Mouse (Mus musculus): ENCODE measurements around the gene Ptpn14.
A peak's percentile ranks its signal among the peaks of the same experiment; 100 is the strongest.

Ptpn14 gene

DNA sequence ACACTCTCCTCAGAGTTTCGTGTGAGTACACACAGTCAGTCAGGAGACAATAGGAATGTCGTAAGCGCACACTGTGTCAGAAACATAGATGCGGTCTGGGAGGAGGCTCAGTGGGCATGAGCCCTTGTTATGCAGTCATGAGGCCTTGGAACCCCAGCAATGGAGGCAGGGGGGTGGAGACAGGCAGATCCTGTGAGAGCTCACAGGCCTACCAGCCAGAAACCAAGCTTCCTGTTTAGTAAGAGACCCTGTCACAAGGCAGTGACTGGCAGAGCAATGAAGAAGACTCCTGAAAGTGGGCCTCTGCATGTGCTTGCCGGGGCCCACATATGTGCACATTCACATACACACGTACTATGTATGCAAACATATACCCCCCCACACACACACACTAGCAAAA, 79.9 kb downstream of the Ptpn14 start:
- DNase-seq (ENCODE audit: low spot score in 2 of 2), result no peak

DNA sequence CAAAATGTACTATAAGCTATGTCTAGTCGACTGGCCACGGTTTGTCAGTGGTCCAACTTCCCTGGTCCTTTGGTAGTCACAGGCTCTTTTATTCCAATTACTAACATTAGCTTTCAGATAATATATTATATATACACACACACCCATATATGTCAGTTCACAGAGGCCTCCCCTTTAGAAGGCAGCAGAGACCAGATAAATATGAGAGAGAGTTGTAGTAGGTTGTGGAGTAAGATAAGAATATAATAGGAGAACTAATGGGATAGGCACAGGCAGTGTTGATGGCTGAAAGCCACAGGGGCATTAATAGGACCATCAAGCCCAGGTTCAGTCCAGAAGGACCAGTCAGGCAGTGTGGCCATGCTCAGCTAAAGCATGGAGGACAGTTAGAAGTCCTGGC, 80.4 kb downstream of the Ptpn14 start:
- DNase-seq (ENCODE audit: low spot score in 2 of 2), result no peak

DNA sequence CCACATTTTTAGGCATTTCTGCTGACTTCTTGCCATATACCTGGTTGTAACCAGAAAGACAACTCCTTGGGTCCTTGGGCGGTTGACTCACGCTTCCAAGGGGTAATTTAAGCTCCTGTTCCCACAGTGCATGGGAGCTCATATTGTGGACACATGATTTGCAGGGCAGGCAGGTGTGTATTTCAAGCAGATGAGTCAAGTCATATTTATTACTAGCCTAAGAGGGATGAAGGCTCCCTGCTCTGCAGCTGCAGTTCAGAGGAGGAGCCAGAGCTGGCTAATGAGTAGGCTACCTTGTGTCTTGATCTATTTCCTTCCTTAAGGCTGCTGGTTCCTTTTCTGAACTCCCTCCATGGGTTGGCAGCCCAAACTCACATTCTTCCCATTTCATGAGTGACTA, 83.7 kb downstream of the Ptpn14 start:
- no peak for DNase-seq (ENCODE audit: low spot score in 2 of 2)

DNA sequence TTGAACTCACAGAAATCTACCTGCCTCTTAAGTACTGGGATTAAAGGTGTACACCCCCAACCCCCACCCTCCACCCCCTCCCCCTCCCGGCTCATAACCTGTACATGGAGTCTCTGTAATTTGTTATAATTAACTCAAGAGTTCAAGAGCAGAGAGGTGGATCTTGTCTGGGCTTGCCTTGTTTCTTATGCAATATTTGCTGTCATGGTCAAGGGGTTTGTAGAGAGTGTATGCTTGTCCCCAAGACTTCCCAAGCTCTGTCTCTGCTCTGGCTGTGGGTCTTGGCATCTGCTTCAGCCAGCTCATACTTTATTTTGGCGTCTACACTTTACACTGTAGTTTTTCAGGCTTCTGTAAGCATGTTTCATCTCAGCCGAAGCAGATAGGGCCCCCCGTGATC, 86.3 kb downstream of the Ptpn14 start:
- no peak for DNase-seq (ENCODE audit: low spot score in 2 of 2)

DNA sequence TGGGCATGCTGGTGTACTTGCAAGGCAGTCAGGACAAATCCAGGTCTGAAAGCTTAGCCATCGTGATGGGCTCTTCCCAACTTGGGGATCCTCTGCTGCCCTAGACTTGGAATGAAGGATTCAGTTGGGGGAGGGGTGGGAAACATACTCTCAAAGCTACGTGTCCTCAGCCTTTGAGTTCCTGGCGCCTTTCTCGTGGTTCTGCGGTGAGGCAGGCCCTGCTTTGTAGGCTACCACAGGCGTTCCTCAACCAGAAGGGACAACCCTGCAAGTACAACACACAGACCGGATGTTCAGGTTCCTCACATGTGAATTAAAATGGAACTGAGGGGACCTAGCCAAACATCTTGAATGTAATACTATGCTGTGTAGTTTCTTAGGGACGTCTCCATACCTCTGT, 89.0 kb downstream of the Ptpn14 start:
- DNase-seq (ENCODE audit: low spot score in 2 of 2), result no peak

DNA sequence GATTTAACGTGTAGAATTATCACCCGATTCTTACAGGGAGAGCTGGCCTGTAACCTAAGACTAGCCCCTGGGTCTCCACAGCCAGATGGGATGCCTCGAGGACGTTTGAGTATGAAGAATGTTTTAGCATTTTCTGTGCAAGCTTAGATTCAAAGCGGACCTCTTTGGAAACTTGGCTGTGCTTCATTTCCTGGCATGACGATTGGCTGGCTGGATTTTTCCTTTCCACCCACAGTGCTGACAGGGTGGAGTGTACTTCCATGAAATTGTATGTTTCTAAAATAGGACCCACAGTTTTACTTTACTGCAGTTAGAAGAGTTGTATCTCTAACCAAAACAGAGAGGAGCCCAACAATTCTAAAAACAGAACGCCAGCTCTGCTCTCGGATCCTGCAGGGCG, 89.7 kb downstream of the Ptpn14 start:
- peak; percentile 74 to 85 for DNase-seq (ENCODE audit: low spot score in 2 of 2)

DNA sequence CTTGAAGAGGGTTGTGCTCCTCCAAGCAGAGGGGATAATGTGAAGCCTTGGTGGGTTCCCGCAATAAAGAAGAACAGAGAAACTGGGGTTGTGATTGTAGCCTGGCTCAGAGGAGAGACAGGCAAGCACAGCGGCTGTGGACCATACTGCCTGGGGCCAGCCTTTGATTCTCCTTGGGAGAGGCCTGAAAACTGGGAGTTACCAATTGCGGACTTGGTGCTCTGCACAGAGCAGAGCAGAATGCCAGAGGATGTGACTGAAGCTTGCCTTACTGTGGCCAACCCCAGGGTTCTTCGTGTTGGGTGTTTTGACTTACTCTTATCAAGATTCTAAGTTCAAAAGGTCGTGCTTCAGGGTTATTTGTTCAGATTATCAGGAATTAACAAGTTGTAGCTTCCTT, 92.0 kb downstream of the Ptpn14 start:
- DNase-seq (ENCODE audit: low spot score in 2 of 2), result no peak

DNA sequence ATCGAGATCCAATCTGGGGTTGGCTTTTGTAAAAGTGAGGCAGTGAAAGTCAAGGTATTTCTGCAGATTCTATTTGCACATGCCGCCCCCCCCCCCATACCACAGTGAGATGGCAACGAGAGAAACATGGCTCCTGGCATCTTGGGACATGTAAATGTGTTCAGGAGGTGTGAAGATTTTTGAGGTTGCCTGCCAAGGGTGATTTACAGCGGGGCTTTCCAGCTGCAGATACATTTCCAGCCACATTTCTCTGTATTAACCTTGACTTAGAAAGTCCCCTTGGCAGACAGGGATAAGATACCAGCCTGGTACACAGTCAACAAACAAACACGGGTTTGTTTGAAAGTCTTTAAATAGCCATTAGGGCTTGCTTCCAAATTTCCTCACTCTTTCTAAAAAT, 96.4 kb downstream of the Ptpn14 start:
- DNase-seq (ENCODE audit: low spot score in 2 of 2), result no peak

DNA sequence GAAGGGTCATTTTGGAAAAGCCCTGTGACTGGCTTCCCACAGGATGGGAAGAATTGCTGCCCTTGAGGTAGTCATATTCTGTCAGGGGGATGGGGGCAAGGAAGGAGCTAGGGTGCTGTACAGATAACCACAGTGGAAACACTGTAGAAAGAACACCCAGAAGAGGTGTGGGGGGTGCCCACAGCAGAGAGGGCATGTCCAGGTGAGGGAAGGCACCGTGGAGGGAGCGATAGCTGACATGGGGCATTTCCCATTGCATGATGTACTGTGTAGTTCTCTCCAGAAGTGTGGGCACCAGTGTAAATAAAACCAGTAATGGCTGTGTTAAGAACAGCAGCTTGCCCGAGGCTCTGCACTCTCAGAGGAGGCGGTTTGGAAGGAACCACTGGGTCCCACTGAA, 102.3 kb downstream of the Ptpn14 start:
- no peak for DNase-seq (ENCODE audit: low spot score in 2 of 2)

DNA sequence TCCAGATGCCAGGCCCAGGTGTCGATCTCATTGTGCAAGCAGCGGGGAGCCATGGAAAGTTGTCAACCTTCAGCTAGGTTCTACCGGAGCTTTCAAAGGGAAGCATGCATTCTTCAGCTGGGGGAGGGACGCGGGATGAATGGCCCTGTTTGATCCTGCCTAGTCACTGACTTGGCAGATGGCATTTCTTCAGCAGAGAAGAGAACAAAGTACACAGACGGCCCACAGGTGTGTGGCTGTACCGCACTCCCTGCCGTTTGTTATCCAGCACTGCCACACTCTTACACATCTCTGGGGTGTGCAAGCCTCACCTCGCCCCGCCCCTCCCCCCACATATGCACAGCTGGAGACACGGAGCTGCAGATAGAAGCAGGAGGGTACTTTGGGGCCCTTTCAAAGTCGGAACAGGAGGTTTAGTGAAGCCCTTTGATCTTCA, 102.7 kb downstream of the Ptpn14 start:
- no peak for DNase-seq (ENCODE audit: low spot score in 2 of 2)

DNA sequence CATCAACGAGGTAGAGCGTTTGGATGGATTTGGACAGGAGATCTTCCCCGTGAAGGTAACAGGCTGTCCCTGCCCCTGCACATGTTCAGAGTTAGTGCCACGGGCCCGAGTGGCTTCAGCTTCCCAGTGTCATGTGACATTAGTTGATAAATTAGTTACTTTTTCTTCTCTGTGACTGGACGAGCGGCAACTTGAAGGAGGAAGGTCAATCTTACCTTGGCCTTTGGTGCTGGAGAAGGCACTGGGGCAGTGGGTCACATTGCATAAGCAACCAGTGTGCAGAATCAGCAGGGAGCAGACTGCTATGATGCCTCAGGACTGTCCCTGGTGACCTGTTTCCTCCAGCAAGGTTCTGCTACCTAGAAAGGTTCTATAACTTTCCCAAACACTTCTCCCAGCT, 105.3 kb downstream of the Ptpn14 start:
- no peak for DNase-seq (ENCODE audit: low spot score in 2 of 2)

DNA sequence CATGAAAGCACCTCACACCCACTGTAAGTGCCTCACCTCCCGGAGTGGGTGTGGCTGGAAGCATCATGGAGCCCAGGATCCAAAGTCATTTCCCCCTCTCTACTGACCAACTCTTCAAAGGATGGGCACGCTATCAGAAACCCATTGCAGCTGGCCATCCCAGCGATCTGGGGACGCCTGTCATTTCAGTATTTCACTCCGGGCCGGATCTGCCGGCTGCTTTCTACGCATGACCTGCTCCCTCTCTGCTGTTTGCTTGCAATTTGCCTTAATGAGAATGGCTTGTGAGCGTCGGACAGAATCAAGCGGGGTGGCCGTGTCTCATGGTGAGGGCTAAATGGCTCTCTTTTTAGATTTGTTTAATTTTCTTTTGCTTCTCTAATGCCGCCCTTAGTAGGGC, 106.1 kb downstream of the Ptpn14 start:
- DNase-seq (ENCODE audit: low spot score in 2 of 2), result no peak

DNA sequence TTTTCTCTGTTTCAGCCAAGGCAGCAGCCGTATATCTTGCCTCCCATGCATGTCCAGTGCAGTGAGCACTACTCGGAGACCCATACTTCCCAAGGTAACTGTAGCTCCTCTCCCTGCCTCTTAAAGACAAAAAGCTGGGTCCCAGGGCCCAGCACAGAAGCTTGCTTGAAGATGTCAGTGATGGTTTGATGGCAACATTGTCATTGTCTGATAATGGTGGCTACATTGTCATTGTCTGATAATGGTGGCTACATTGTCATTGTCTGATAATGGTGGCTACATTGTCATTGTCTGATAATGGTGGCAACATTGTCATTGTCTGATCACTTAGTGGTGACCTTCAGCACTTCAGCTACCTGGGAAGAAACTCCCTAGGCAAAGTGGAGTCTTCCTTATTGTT, 118.3 kb downstream of the Ptpn14 start:
- DNase-seq (ENCODE audit: low spot score in 2 of 2), result no peak

DNA sequence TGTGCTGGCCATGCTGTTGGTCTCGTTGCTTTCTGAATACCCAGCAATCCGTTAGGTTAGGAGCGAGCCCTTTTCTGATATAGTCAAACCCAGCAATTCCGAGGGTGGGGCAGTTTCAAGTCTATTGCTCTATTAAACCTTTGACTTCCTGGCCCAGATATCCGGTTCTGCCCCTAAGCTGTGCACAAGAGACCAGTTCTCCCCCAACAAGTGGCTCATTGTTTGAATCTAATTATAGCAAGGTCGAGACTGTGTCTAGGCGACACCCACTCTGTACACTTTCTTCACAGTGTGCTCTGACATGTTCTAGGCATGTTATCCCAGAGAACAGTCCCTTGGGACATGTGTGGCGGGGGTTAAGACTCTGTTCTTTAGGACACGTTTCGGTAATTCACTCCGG, 121.5 kb downstream of the Ptpn14 start:
- no peak for DNase-seq (ENCODE audit: low spot score in 2 of 2)

DNA sequence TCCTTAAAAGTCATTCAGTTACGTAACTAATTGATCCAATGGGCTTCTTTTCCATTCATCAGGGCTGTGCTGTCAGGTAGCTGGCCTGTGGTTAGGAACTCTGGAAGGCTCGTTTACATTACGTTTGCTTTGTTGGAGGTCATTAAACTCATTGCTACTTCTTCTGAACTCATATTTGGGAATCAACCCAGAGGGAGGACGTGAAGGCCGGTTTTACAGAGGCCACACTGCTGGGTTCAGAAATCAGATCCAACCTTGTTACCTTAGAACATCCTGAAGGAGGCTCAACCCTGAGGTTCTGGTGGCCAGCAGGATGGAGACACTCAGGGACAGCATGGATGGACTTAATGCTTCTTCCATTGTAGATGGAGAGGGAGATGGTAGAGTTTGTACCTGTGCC, 124.0 kb downstream of the Ptpn14 start:
- no peak for DNase-seq (ENCODE audit: low spot score in 2 of 2)

DNA sequence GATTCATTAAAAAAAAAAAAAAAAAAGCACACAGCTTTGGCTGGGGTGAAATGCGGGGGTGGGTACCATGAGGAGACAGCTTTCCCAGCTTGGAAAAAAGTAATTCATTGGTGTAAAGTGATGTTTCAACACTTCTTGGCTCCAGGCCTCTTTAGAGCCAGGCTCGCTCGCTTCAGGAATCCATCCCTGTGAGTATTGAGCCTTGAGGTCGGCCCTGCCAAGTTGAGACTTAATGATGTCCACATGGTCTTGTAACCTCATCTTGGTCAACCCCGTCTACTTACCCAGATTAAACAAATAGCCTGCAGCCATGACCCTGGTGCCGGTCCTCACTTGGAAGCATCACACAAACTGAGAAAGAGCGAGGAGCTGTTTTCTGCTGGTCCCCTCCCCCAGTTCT, 124.4 kb downstream of the Ptpn14 start:
- no peak for DNase-seq (ENCODE audit: low spot score in 2 of 2)

DNA sequence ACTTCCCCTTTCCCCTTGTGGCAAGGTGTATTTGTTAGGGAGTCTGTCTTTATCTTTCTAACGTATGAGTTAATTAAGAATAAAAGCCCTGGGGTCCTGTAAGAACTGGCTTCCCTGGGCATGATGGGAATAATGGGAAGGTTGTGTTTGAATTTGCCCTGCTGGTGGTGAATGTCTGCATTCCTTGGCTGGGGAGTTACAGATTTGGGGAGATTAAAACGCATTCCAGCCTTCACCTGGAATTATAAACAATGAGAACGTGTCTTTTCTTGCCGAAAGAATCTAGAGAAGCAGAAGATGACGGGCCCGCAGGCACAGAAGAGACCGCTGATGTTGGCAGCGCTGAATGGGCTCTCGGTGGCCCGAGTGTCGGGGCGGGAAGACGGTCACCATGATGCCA, 126.6 kb downstream of the Ptpn14 start:
- no peak for DNase-seq (ENCODE audit: low spot score in 2 of 2)

DNA sequence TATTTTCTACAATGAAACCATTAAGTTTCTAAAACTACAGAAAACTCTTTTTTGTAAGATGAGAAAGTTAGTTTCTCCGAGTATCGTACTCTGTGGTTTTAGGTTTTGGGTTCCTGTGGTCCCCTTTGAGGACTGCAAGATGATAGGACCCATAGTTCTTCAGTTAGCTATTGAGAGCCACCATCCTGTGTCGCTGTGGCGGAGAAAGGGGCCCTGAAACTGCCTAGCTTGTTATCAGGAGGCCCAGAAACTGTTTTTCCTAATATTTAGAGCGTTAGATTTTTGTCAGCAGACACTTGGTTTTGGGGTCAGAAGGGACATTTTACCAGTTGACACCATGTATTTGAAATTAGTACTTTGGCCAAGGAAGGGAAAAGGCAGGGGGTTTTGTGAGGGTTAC, 127.7 kb downstream of the Ptpn14 start:
- no peak for DNase-seq (ENCODE audit: low spot score in 2 of 2)

DNA sequence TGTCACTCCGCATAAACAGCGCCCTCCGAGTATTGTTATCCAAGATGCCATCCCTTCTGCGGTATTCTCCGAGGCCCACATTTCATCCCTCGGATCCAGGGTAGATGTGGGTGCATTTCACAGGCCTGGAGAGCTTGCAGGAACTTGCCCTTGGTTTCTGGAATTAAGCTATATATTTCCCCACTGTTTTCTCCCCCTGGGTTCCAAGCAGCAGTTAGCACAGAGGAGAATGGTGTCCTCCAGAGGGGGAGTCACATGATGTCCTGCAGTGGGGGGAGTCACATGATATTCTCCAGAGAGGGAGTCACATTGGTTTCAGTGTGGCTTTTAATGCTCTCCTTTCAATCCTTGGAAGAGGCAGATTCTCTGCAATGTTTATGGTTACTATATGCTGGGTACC, 130.3 kb downstream of the Ptpn14 start:
- DNase-seq (ENCODE audit: low spot score in 2 of 2), result no peak

DNA sequence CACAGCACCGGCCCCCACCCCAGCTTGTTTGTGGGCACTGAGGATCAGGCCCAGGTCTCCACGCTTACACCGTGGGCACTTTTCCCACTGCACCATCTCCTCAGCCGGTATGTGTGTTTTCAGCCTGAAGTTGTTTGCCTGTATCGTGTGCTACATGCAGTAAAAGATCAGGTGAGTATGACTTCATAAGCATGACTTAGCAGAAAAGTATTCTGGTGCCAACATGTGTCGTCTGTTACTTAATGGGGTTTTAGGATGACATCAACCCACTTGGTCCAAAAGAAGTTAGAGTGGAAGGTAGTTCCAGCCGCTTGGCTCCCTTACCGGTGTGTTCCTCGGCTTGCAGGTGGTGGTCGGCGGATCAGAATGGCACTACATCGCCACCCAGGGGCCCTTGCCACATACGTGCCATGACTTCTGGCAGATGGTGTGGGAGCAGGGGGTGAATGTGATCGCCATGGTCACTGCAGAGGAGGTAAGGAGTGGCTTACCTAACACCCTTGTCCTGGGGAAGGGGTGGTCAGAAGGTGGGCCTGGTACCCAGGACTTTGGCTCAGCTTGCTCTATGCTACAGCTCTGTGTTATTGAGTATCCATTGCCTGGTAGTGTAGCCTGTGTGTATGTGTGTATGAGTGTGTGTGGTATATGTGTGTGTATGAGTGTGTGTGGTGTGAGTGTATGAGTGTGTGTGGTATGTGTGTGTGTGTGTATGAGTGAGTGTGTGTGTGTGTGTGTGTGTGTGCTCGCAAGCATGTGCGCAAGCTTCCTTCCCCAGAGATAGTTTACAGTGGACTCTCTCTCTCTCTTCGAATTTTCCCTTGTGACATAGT, 132.3 kb downstream of the Ptpn14 start:
- no peak for DNase-seq (ENCODE audit: low spot score in 2 of 2)

DNA sequence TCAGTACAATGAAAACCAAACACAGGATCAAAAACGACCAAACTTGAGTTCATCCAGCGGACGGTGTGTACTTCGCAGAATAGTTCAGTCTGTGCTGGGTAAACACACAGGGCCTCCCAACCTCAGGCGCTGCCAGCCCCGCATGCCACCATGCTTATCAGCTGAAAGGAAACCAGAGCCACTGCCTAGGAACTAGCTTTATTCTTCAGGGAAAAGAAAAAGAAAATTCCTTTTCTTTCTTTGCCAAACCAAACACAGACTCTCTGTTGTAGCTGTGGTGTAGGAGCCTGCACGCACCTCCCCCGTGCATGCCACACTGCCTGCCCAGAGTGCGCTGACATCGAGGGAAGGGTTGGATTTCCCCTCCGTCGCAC, 132.9 kb downstream of the Ptpn14 start:
- no peak for DNase-seq (ENCODE audit: low spot score in 2 of 2)

DNA sequence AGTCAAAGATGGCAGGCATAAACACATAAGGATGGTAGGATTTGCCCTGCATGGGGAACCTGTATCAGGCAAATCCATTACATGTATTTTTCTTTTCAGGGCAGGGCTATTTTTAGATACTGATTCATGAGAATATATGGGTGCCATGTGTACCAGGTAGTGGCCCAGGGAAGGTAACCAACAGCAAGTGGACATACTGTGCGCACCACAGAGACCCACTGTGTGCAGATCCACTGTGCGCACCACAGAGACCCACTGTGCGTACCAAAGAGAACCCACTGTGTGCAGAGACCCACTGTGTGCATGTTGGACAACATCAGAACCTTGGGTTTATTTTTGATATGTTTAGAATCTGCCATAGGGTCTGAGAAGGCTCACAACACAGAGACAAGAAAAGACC, 135.7 kb downstream of the Ptpn14 start:
- no peak for DNase-seq (ENCODE audit: low spot score in 2 of 2)

DNA sequence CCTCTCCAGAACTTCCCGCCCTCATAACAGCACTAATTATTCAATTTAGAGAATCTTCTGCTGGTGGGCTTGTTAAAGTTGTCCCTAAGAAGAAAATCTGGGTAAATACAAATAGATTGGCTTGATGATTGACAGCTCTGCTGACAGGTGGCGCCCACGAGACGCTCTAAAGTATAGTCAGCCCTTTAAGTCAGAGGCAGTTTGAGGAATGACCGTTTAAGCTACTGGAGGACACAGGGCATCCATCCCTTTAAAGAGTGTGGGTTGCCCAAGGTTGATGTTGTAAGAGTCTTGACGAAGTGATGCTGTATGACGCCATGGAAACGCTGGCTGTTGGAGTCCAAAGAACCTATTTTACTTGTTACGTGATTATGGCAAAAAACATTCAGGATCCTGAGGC, 136.2 kb downstream of the Ptpn14 start:
- no peak for DNase-seq (ENCODE audit: low spot score in 2 of 2)

DNA sequence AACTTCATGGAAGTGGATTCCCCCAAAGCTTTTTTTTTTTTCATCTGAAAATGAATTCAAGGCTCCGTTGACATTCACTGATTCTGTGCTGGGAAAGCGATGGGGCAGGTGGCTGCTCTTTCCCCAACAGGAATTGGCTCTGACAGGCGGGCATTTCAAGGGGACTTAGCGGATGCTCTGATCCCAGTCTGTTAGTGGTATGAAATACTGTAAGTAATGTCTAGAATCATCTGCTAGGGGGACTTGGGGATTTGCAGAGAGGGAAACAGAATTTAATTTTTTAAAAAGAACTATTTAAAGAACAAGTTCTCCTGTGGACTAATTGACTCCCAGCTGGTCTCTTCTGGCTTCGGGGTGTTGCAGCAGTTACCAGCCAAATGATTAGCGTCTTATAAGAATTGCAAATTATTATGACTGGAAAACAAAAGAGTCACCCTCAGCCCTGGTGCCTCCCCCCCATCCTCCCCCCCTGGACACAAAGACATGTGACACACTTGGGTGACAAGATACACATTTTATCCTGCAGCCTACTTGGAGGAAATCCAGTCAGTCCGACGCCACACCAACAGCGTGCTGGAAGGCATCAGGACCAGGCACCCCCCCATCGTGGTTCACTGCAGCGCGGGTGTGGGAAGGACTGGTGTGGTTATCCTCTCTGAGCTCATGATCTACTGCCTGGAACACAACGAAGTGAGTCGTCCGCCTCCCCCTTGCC, 136.9 kb downstream of the Ptpn14 start:
- peak in 1 of 2 experiments; percentile 54 for DNase-seq (ENCODE audit: low spot score in 2 of 2)

Data from right cerebral cortex, postnatal 10 days (tissue).